Mouse (Mus musculus) right cerebral cortex, adult 2 months (tissue): ENCODE measurements around the gene Arl5c.
"Not testable (repeated sequence)": the region's sequence is repeated elsewhere in the genome, so short reads cannot be mapped to it uniquely, and the experiment has no call there.

Experiments
- DNase-seq, 2 experiments: peaks; one replicate each; pipeline ENCODE4 v3.0.0; 2021 to 2022; ENCODE audit warnings: low spot score in 2 of 2

Arl5c gene

DNA sequence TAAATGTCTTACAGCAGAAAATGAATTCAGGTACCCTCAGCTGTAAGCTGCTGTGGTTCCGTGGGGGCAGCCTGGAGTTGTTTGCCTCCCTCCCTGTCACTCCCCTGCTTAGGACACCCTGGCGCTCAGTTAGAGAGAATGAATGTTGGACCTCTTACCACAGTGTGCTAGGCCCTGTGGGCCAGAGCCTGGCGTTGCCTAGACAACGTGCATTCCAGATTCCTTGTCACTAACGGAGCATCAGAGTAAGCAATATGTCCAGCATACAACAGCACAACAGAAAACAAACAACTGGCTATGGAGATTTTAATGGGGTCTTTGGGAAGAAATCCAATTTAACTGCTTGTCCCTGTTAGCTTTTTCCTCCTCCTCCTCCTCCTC lies 36.7 kb downstream of the Arl5c start:
- peak in 1 of 2 experiments; percentile 17 for DNase-seq

DNA sequence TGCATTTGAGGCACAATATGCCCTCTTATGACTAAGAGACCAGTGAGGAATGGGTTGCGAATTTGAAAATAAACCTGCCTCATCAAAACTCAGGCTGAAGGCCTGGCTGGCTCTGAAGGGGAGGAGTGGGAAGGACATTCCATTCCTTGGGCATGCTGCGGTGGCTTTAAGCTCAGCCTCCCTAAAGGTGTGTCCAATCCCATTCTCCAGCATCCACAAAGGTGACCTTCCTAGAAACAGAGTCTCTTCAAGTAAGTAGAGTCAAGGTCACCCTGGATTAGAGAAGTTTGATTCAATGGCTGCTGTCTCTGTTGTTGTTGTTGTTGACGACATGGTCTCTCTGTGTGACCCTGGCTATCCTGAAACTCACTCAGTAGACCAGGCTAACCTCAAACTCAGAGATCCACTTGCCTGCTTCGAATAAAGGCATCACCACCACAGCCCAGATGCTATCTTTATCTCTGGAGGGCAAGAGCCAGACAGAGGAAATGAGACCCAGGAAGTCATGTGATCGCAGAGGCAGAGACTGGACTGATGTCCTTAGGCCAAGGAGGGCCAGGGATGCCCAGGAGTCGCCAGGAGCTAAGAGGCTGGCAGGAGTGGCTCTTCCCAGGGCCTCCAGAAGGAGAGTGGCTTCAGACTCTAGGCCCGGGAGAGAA lies 37.2 kb downstream of the Arl5c start:
- DNase-seq: no peak

DNA sequence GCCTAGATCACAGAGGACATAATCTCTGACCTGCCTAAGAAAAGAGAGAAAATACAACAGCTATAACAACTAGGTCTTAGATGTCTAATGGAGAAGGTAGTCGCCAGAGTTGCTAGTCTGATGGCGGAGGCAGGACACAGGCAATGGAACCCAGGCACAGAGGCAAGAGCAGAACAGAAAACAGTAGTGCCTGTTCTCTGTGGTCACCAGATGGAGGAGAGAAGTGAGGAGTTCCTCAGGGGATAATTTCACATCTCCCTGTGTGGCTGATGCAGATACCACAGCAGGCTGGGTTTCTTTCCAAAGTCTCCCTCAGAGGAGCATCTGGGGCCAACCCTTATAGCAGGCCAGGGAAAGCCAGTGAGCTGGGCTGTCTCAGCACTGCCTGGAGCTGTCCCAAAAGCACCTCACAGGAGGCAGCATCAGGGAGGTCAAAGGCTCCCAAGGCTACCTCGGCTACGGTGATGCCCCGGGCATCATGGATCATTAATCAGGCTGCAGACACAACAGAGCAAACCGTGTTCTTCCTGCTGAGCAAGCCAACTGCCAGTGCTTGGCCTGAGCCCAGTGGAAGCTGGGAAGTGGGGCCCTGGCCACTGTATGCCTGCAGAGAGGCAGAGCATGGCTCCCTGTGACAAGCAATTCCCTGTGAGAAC lies 38.9 kb downstream of the Arl5c start:
- no peak for DNase-seq

- DNase-seq: no peak
Observed at GRCm38 (mm10) chr11:97955915-97956314, 40.1 kb downstream of the Arl5c start.

- DNase-seq: no peak
Observed at GRCm38 (mm10) chr11:97955146-97955902, 40.7 kb downstream of the Arl5c start.

GRCm38 (mm10) chr11:97954469-97955141 lies 41.4 kb downstream of the Arl5c start:
- DNase-seq: no peak

DNA sequence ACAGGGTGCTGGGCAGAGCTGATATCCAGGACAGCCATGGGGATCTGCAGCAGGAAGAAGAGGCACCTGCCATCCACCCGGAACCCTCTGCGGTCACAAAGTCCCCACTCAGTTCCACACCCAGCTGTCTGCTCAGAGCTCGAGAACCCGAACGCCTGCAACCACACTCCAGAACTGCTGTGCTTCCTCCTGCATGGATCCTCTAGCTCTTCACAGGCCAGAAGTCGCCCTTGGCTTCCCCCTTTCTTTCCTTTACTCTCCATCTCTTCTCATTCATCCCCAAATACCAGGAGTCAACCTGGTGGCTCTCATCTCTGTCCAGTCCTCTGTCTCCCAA lies 42.1 kb downstream of the Arl5c start:
- no peak for DNase-seq

GRCm38 (mm10) chr11:97953179-97953938 lies 42.6 kb downstream of the Arl5c start:
- no peak for DNase-seq

GRCm38 (mm10) chr11:97952367-97953006 lies 43.5 kb downstream of the Arl5c start:
- DNase-seq: no peak

DNA sequence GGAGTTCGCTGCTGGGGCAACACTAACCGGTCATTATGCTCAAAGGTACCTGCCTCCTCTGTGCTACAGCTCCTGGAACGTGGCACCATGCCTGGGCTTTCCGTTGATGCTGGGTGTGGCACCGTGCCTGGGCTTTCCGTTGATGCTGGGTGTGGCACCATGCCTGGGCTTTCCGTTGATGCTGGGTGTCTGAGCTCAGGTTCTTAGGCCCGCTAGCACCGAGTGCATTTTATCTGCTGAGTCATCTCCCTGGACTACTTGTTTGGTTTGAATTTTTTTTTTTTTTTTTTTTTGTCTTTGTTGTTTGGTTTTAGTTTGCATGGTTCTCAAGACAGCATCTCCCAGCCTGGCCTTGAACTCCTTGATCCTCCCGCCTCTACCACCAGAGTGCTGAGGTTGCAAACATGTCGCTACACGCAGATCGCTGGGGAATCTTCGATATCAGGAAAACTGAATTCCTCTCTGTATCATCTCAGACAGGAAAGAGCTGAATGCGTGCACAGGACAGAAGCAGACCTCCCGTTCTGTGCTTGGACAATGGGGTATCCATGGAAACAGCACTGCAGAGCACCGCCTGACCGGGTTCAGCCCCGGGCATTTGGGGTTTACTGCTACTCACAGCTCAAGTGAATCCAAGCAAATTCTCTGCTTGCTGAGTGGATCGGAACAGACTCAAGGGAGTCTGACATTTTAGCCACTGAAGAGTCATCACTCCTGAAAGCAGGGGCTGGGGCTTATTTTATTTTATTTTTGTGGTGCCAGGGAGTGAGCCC lies 46.1 kb downstream of the Arl5c start:
- DNase-seq: no peak

DNA sequence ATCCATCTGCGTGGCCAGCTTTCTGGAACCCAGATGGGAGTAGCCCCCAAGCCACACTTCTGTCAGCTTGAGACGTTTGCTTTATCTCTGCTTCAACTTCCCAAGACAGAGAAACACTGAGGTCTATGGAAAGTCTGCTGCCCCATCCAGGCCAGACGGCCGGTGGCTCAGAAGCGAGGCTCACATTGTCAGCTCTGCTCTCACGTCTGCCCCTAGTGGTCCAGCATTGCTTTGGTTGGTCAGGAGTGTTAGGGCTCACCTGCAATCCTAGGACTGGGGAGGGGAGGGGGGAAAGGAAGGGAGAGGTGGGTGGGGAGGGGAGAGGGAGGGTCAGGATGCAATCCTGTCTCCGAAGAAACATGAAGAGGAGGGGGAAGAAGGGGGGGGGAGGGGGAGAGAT lies 48.6 kb downstream of the Arl5c start:
- no peak for DNase-seq

DNA sequence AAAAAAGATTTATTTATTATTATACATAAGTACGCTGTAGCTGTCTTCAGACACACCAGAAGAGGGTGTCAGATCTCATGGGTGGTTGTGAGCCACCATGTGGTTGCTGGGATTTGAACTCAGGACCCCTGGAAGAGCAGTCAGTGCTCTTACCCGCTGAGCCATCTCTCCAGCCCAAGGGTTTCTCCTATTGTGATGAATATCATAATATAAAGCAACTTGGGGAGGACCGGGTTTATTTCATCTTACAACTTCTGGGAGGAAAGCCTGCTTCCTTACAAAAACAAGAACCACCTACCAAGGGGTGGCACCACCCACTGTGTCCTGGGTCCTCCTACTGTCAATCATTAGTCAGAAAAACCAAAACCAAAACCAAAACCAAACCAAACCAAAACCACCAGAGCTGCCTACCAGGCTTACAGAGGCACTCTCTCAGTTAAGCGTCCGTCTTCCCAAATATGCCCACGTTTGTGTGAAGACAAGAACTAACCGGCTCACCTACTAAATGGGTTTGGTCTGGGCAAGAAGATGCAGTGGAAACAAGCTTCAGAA lies 50.2 kb downstream of the Arl5c start:
- not testable (repeated sequence) for DNase-seq

GRCm38 (mm10) chr11:97945031-97945430 lies 51.0 kb downstream of the Arl5c start:
- DNase-seq: peak; percentile 9 to 40

- DNase-seq: no peak
Observed at GRCm38 (mm10) chr11:97943256-97943655, 52.7 kb downstream of the Arl5c start.

DNA sequence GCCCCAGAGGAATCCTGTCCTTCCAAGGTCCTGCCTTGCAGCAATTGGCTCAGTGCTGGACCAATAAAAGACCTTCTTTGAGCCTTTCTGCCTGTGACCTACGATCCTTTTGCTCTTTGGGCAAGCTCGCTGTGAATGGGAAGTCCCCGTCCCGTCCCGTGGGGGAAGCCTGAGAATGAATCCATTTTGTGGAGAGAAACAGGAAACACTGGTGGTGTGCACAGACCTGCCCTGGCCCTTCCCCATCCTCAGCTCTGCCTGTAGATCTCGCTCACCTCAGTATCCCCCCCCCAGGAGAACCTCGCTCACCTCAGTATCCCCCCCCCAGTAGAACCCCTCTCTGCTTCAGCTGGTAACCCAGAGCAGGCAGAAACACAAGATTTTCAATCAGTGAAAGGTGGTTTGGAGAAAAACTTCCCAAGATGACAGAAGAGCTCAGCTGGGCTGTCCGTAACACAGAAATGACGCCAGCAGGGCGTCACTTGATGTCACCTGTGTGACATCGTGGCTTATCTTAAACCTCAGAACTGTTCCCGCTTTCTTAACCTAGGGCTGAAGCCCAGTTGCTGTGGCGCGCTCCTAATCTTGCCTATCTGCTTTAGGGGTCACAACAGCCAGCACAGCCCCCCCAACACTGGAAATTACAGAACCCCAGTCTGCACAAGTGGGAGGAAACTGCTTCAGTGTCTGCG lies 53.4 kb downstream of the Arl5c start:
- DNase-seq: no peak
